ENCODE assay signal across 17 mouse cellular contexts in the genomic region with DNA sequence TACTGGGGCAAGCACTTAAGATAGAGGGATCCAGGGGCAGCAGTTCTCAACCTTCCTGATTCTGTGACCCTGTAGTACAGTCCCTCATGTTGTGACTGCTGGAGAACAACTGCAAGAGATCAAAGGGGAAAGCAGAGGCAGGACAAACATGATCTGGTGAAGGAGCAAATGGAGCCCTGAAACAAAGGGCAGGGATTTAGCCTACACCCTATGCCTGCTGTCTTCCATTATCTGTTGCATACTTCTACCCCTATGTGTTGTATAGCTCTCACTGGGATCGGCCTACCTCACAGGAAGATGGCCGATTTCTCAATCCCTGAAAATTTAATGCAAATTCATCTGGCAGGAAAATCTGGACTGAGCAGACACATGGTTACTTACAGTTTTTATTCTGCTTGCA.
"Had no signal": no experiment of that assay in that cellular context is flagged by ENCODE, and none has a peak within 500 bp of the region (broad histone marks: within the 10 kb centered on the region; RNA-seq: fewer than 3 reads in every experiment).

No protein-coding gene starts in this region.

- H3K27me3 ChIP-seq: liver, embryonic 13.5 days; midbrain, embryonic 15.5 days; neural tube, embryonic 13.5 days; stomach, embryonic 15.5 days had no signal

- H3K27ac ChIP-seq: kidney, postnatal 0 days; left cerebral cortex, adult 2 months; liver, embryonic 13.5 days; midbrain, embryonic 15.5 days; neural tube, embryonic 13.5 days; stomach, embryonic 15.5 days had no signal

- H3K9ac ChIP-seq: liver, embryonic 13.5 days; midbrain, embryonic 15.5 days; neural tube, embryonic 13.5 days; stomach, embryonic 15.5 days had no signal

- H3K4me3 ChIP-seq: left cerebral cortex, adult 2 months; liver, embryonic 13.5 days; midbrain, embryonic 15.5 days; myocyte; neural tube, embryonic 13.5 days; stomach, embryonic 15.5 days had no signal

- H3K4me1 ChIP-seq: liver, embryonic 13.5 days; stomach, embryonic 15.5 days had no signal

- H3K4me2 ChIP-seq: liver, embryonic 13.5 days; midbrain, embryonic 15.5 days; neural tube, embryonic 13.5 days; stomach, embryonic 15.5 days had no signal

- H3K9me3 ChIP-seq: midbrain, embryonic 15.5 days; neural tube, embryonic 13.5 days; stomach, embryonic 15.5 days had no signal

- ATAC-seq: midbrain, embryonic 15.5 days had no signal

- H3K36me3 ChIP-seq: liver, embryonic 13.5 days; midbrain, embryonic 15.5 days; neural tube, embryonic 13.5 days; stomach, embryonic 15.5 days had no signal

- DNase-seq: kidney, adult 2 months; kidney, postnatal 36 days; layer of hippocampus, postnatal 36 days; liver, embryonic 13.5 days; lung, adult 2 months; lung, postnatal 14 days; lung, postnatal 4 days; retina, postnatal 1 day; right cerebral cortex, postnatal 25 days; spleen, adult 18-20 months; thymus, postnatal 25 days had no signal
